Mouse (Mus musculus) E14TG2a.4 (cell line): ENCODE measurements at regions not wholly inside any gene's neighbourhood (a gene's known extent, or its start where the extent isn't known, plus 50 kb on each side); places are given as distances from the start of the nearest gene placed in this dataset.

Experiments
- CTCF ChIP-seq: conservative IDR thresholded peaks from 2 replicates; pipeline ENCODE4 v1.5.1; 2014; ENCODE audit warnings: low read length
- POU5F1 ChIP-seq: IDR thresholded peaks from 2 replicates; pipeline ENCODE4 v1.6.1; 2014; ENCODE audit warnings: low read length, borderline replicate concordance

DNA sequence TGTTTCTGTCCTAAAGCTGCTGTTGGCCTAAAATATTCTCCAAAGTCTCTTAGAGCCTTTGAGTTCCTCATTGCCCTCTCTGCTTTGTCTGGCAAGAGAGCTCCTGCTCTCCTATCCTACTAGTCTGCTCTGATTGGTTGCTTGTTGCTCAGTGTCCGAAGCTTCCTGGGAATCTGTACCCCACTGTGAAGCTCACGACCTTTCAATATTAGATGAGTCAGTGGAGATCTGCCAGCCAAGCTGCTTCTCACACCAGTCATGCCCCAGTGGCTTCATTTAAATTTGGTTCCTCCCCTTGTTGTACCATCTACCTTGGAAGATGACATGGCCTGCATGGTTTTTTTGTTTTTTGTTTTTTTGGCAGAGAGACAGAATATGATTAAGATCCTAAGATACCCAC lies 313.6 kb downstream of the Irx1 start:
- TF ChIP-seq CTCF, result no peak
- TF ChIP-seq POU5F1, result no peak
